Mouse (Mus musculus): ENCODE measurements around the gene Arhgef12. TPM values are rescaled to one million over a fixed set of nuclear protein-coding genes. Genes with fewer than 3 reads are reported as not detected.

Gene Arhgef12
- 15.9 and 16.5 TPM in 2 replicates for polyA plus RNA-seq (2014; fragmentation: Nextera tagmentation; extraction: Ambion mirVana)

- peaks cover 33% of the 10 kb centered on the region for H3K4me1 ChIP-seq (replicated peaks; ENCODE audit: control insufficient read depth, insufficient read depth, low read length)
- peaks cover 13% of the 10 kb centered on the region; the same call in 1 of the 2 replicates for H3K36me3 ChIP-seq (ENCODE audit: control insufficient read depth, insufficient read depth, low read length)
- peak within 1 kb of the TSS; percentile 85 for H3K4me2 ChIP-seq (ENCODE audit: low read length)
- H3K4me3 ChIP-seq (ENCODE audit: low read depth, low read length) = peak within 1 kb of the TSS; percentile 88
- H3K27me3 ChIP-seq (replicated peaks; ENCODE audit: control insufficient read depth, insufficient read depth, low read length) = no peaks in the 10 kb centered on the region
- DNase-seq (ENCODE audit: low spot score) = peak; percentile 65
- ATAC-seq (replicated peaks; ENCODE audit: low FRiP score, low TSS enrichment, low read depth) = no peak
- WGBS = 28% methylated on average over 10 of the region's 10 CpGs
- H3K27ac ChIP-seq (ENCODE audit: low read depth) = peak within 1 kb of the TSS; percentile 94
- no peaks in the 10 kb centered on the region for H3K9me3 ChIP-seq (ENCODE audit: control insufficient read depth, low read length)
- H3K9ac ChIP-seq (ENCODE audit: low read length) = peak within 1 kb of the TSS; percentile 93
Observed at GRCm38 (mm10) chr9:43107187-43107517, at the start of gene Arhgef12. Gene Arhgef12 (minus strand): TSS chr9:43107239.

DNA sequence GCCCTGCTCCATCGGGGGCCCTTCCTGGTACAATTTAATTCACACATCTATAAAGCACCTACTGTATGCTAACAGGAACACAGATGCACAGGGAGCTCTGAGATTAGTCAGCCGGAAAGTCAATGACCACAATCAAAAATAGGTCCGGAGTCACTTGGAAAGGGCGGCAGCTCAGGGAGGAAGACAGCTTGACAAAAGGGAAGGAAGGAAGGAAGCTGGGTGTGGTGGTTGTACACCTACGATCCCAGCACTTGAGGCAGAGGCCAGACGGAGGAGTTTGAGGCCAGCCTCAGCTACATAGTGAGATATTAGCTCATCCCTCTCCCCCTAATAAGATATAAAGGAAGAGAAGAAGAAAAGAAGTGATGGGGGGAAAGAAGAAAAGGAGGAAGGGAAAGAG lies 48.9 kb upstream of the Arhgef12 start:
- no peak overlapping the region for H3K4me2 ChIP-seq (ENCODE audit: low read length)
- WGBS = 83% methylated on average over 6 of the region's 6 CpGs
- no peaks in the 10 kb centered on the region for H3K9me3 ChIP-seq (ENCODE audit: control insufficient read depth, low read length)
- no peak overlapping the region for H3K27ac ChIP-seq (ENCODE audit: low read depth)
- no peak overlapping the region for H3K4me3 ChIP-seq (ENCODE audit: low read depth, low read length)
- no peak for ATAC-seq (replicated peaks; ENCODE audit: low FRiP score, low TSS enrichment, low read depth)
- no peak for DNase-seq (ENCODE audit: low spot score)
- no peaks in the 10 kb centered on the region for H3K4me1 ChIP-seq (replicated peaks; ENCODE audit: control insufficient read depth, insufficient read depth, low read length)
- H3K36me3 ChIP-seq (ENCODE audit: control insufficient read depth, insufficient read depth, low read length) = no peaks in the 10 kb centered on the region
- H3K9ac ChIP-seq (ENCODE audit: low read length) = no peak overlapping the region
- H3K27me3 ChIP-seq (replicated peaks; ENCODE audit: control insufficient read depth, insufficient read depth, low read length) = no peaks in the 10 kb centered on the region

- H3K4me1 ChIP-seq (replicated peaks; ENCODE audit: control insufficient read depth, insufficient read depth, low read length) = 0 out of 2 replicates have a peak, but pooled peaks cover 5% of the 10 kb centered on the region
- no peaks in the 10 kb centered on the region for H3K9me3 ChIP-seq (ENCODE audit: control insufficient read depth, low read length)
- no peaks in the 10 kb centered on the region for H3K36me3 ChIP-seq (ENCODE audit: control insufficient read depth, insufficient read depth, low read length)
- H3K9ac ChIP-seq (ENCODE audit: low read length) = no peak overlapping the region
- DNase-seq (ENCODE audit: low spot score) (no peak), ATAC-seq (replicated peaks; ENCODE audit: low FRiP score, low TSS enrichment, low read depth) (no peak)
- no peaks in the 10 kb centered on the region for H3K27me3 ChIP-seq (replicated peaks; ENCODE audit: control insufficient read depth, insufficient read depth, low read length)
- no peak overlapping the region for H3K4me3 ChIP-seq (ENCODE audit: low read depth, low read length)
- no peak overlapping the region for H3K27ac ChIP-seq (ENCODE audit: low read depth)
- no peak overlapping the region for H3K4me2 ChIP-seq (ENCODE audit: low read length)
- 85% methylated on average over 6 of the region's 6 CpGs for WGBS
Observed at GRCm38 (mm10) chr9:43151779-43152178, 44.7 kb upstream of the Arhgef12 start.

DNA sequence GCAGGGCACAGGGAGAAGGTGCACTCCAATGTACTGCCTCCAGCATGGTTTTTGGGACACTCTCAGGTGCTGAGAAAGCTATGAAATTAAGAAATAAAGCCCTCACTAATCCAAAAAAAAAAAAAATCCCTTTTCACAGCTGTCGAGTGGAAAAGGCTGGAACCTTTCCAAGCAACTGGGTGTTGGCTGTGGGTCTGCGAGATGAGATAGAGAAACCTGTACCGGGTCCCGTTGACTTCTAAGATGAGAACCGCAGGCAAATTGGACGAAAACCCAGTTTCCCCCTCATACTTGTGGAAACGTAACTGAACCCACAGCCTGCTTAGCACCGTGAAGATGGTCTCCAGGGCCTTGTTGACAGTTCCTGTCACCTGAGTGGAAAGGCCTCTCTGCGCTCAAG lies 43.9 kb upstream of the Arhgef12 start:
- Histone ChIP-seq H3K4me3 (ENCODE audit: low read depth, low read length) (no peak overlapping the region), H3K9ac (ENCODE audit: low read length) (no peak overlapping the region), H3K4me1 (replicated peaks; ENCODE audit: control insufficient read depth, insufficient read depth, low read length) (0 out of 2 replicates have a peak, but pooled peaks cover 5% of the 10 kb centered on the region), H3K27me3 (replicated peaks; ENCODE audit: control insufficient read depth, insufficient read depth, low read length) (no peaks in the 10 kb centered on the region), H3K36me3 (ENCODE audit: control insufficient read depth, insufficient read depth, low read length) (no peaks in the 10 kb centered on the region), H3K4me2 (ENCODE audit: low read length) (no peak overlapping the region), H3K9me3 (ENCODE audit: control insufficient read depth, low read length) (no peaks in the 10 kb centered on the region), H3K27ac (ENCODE audit: low read depth) (no peak overlapping the region)
- WGBS = 74% methylated on average over 9 of the region's 9 CpGs
- ATAC-seq (replicated peaks; ENCODE audit: low FRiP score, low TSS enrichment, low read depth) (no peak), DNase-seq (ENCODE audit: low spot score) (no peak)

DNA sequence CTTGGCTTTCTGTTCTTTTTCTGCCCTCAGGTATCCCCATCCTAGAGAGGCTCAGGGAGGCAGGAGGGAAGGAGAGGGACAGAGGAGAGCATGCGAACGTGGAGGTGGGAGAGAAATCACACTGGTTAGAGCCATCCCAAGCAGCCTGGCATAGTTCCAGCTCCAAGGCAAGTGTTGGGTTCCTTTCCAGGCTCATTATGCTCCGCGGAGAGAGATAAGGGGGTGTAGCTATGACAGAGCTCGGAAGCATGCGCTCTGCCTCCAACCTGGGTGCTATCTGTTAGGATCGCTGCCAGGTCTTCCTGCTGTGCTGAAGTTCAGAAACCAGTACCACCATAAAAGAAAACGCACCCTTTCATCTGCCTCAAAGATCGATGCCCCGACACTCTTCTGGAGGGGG lies 43.0 kb upstream of the Arhgef12 start:
- Histone ChIP-seq H3K4me2 (ENCODE audit: low read length) (peak overlapping the region; percentile 25), H3K4me1 (replicated peaks; ENCODE audit: control insufficient read depth, insufficient read depth, low read length) (0 out of 2 replicates have a peak, but pooled peaks cover 5% of the 10 kb centered on the region), H3K4me3 (ENCODE audit: low read depth, low read length) (no peak overlapping the region), H3K9ac (ENCODE audit: low read length) (no peak overlapping the region), H3K27ac (ENCODE audit: low read depth) (no peak overlapping the region), H3K9me3 (ENCODE audit: control insufficient read depth, low read length) (no peaks in the 10 kb centered on the region), H3K36me3 (ENCODE audit: control insufficient read depth, insufficient read depth, low read length) (no peaks in the 10 kb centered on the region), H3K27me3 (replicated peaks; ENCODE audit: control insufficient read depth, insufficient read depth, low read length) (no peaks in the 10 kb centered on the region)
- peak; percentile 59 for DNase-seq (ENCODE audit: low spot score)
- WGBS = 22% methylated on average over 10 of the region's 10 CpGs
- peak; percentile 87 for ATAC-seq (replicated peaks; ENCODE audit: low FRiP score, low TSS enrichment, low read depth)

- ATAC-seq (replicated peaks; ENCODE audit: low FRiP score, low TSS enrichment, low read depth) (no peak), DNase-seq (ENCODE audit: low spot score) (no peak)
- Histone ChIP-seq H3K27ac (ENCODE audit: low read depth) (no peak overlapping the region), H3K4me2 (ENCODE audit: low read length) (no peak overlapping the region), H3K4me3 (ENCODE audit: low read depth, low read length) (no peak overlapping the region), H3K9ac (ENCODE audit: low read length) (no peak overlapping the region), H3K9me3 (ENCODE audit: control insufficient read depth, low read length) (no peaks in the 10 kb centered on the region), H3K36me3 (ENCODE audit: control insufficient read depth, insufficient read depth, low read length) (no peaks in the 10 kb centered on the region), H3K27me3 (replicated peaks; ENCODE audit: control insufficient read depth, insufficient read depth, low read length) (no peaks in the 10 kb centered on the region), H3K4me1 (replicated peaks; ENCODE audit: control insufficient read depth, insufficient read depth, low read length) (peaks cover 5% of the 10 kb centered on the region; the same call in 1 of the 2 replicates)
- WGBS = 79% methylated on average over 3 of the region's 3 CpGs
Observed at GRCm38 (mm10) chr9:43149498-43149897, 42.5 kb upstream of the Arhgef12 start.

- Histone ChIP-seq H3K27ac (ENCODE audit: low read depth) (no peak overlapping the region), H3K27me3 (replicated peaks; ENCODE audit: control insufficient read depth, insufficient read depth, low read length) (no peaks in the 10 kb centered on the region), H3K9me3 (ENCODE audit: control insufficient read depth, low read length) (no peaks in the 10 kb centered on the region), H3K9ac (ENCODE audit: low read length) (no peak overlapping the region), H3K4me3 (ENCODE audit: low read depth, low read length) (no peak overlapping the region), H3K4me2 (ENCODE audit: low read length) (no peak overlapping the region), H3K4me1 (replicated peaks; ENCODE audit: control insufficient read depth, insufficient read depth, low read length) (peaks cover 8% of the 10 kb centered on the region; the same call in 1 of the 2 replicates), H3K36me3 (ENCODE audit: control insufficient read depth, insufficient read depth, low read length) (no peaks in the 10 kb centered on the region)
- ATAC-seq (replicated peaks; ENCODE audit: low FRiP score, low TSS enrichment, low read depth) (no peak), DNase-seq (ENCODE audit: low spot score) (no peak)
- 88% methylated on average over 4 of the region's 4 CpGs for WGBS
Observed at GRCm38 (mm10) chr9:43145196-43145595, 38.2 kb upstream of the Arhgef12 start.

DNA sequence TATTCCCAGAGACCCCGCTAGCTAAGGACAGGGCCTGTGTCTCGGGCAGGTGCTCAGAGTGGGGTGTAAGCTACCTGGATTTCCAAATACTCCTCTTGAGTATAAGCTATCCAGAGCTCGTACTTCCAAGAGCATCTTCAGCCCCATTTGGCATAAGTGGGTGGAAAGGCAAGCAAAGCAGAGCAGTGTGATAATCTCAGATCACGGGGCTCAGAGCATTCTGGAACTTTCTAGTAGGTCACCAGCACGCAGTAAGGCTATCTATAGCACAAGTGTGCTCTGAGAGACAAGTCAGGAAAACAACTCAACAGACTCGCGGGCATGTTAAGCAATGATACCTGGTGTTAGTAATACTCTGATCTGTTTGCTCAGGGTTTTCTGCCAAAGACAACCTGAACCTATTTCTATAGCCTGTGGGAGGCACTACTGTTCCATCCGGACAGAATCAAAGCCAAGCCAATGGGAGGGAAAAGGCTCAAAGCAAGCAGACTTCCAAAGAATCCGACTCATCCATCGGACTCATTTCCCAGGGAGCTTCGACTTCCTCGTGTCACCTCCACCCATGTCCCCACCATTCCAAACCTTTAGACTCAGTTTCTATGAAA lies 37.3 kb upstream of the Arhgef12 start:
- Histone ChIP-seq H3K27me3 (replicated peaks; ENCODE audit: control insufficient read depth, insufficient read depth, low read length) (no peaks in the 10 kb centered on the region), H3K9me3 (ENCODE audit: control insufficient read depth, low read length) (no peaks in the 10 kb centered on the region), H3K4me1 (replicated peaks; ENCODE audit: control insufficient read depth, insufficient read depth, low read length) (peaks cover 3% of the 10 kb centered on the region; the same call in 1 of the 2 replicates), H3K36me3 (ENCODE audit: control insufficient read depth, insufficient read depth, low read length) (no peaks in the 10 kb centered on the region), H3K4me3 (ENCODE audit: low read depth, low read length) (no peak overlapping the region), H3K9ac (ENCODE audit: low read length) (no peak overlapping the region), H3K27ac (ENCODE audit: low read depth) (no peak overlapping the region), H3K4me2 (ENCODE audit: low read length) (no peak overlapping the region)
- DNase-seq (ENCODE audit: low spot score) (no peak), ATAC-seq (replicated peaks; ENCODE audit: low FRiP score, low TSS enrichment, low read depth) (no peak)
- WGBS = 72% methylated on average over 12 of the region's 12 CpGs

GRCm38 (mm10) chr9:43141839-43142238 lies 34.8 kb upstream of the Arhgef12 start:
- no peak overlapping the region for H3K27ac ChIP-seq (ENCODE audit: low read depth)
- peaks cover 3% of the 10 kb centered on the region; the same call in 1 of the 2 replicates for H3K4me1 ChIP-seq (replicated peaks; ENCODE audit: control insufficient read depth, insufficient read depth, low read length)
- ATAC-seq (replicated peaks; ENCODE audit: low FRiP score, low TSS enrichment, low read depth) = no peak
- H3K9ac ChIP-seq (ENCODE audit: low read length) = no peak overlapping the region
- H3K27me3 ChIP-seq (replicated peaks; ENCODE audit: control insufficient read depth, insufficient read depth, low read length) = no peaks in the 10 kb centered on the region
- no peak overlapping the region for H3K4me2 ChIP-seq (ENCODE audit: low read length)
- 6% methylated on average over 4 of the region's 4 CpGs for WGBS
- peak; percentile 82 for DNase-seq (ENCODE audit: low spot score)
- H3K36me3 ChIP-seq (ENCODE audit: control insufficient read depth, insufficient read depth, low read length) = no peaks in the 10 kb centered on the region
- no peaks in the 10 kb centered on the region for H3K9me3 ChIP-seq (ENCODE audit: control insufficient read depth, low read length)
- no peak overlapping the region for H3K4me3 ChIP-seq (ENCODE audit: low read depth, low read length)
